9 mouse cellular contexts compared by ENCODE assay signal in genomic region chr10:71361836-71362562, GRCm38 (mm10). TPM values are rescaled to one million over a fixed set of nuclear protein-coding genes. Genes with fewer than 3 reads are reported as not detected.
DNase-seq lines count a peak whose midpoint lies in the region; ATAC-seq and TF ChIP-seq lines count a peak whose summit lies in the region.
"Had no signal": no experiment of that assay in that cellular context is flagged by ENCODE, and none has a peak within 500 bp of the region (broad histone marks: within the 10 kb centered on the region; RNA-seq: fewer than 3 reads in every experiment).

No protein-coding gene starts in this region.

- no peak overlapping the region for H3K9ac ChIP-seq in lung, embryonic 14.5 days

- no peaks in the 10 kb centered on the region for H3K27me3 ChIP-seq in cerebellum, adult 2 months (ENCODE audit: control insufficient read depth, insufficient read depth, low read length)
- H3K27me3 ChIP-seq in lung, embryonic 14.5 days (ENCODE audit: insufficient read depth, low read length): no peaks in the 10 kb centered on the region
- H3K27me3 ChIP-seq: CH12.LX had no signal

- no peak for TF ChIP-seq POLR2A in cerebellum, adult 2 months (IDR thresholded peaks at IDR 0.05; ENCODE audit: borderline replicate concordance, insufficient read depth, low read length)

- intact Hi-C loops in heart, postnatal 10 days (cut with DNase I): no loop called here

- 18% methylated on average over 18 of the region's 18 CpGs for WGBS in cerebellum, adult 2 months
- 25% methylated on average over 18 of the region's 18 CpGs for WGBS in lung, embryonic 14.5 days

- peaks cover 3% of the 10 kb centered on the region; the same call in 1 of the 2 replicates for H3K4me1 ChIP-seq in cerebellum, adult 2 months (ENCODE audit: control insufficient read depth, insufficient read depth, low read length)
- peaks cover 6% of the 10 kb centered on the region; the same call in 1 of the 2 replicates for H3K4me1 ChIP-seq in lung, embryonic 14.5 days (ENCODE audit: insufficient read depth)

- no peak for DNase-seq in cerebellum, adult 2 months
- no peak for DNase-seq in cerebellum, postnatal 14 days
- DNase-seq in heart, postnatal 10 days: peak; percentile 22 to 39
- peak; percentile 60 for DNase-seq in lung, embryonic 14.5 days
- DNase-seq in retina, embryonic 14.5 days (ENCODE audit: low spot score): peak; percentile 44
- no peak for DNase-seq in gastrocnemius, postnatal 25 days
- DNase-seq in urinary bladder, postnatal 10 days (ENCODE audit: low spot score): no peak

- peak; percentile 71 for ATAC-seq in common myeloid progenitor, adult 5-6 weeks (replicated peaks; ENCODE audit: low read depth, poor library complexity, severe bottlenecking)
- ATAC-seq in lung, embryonic 14.5 days (ENCODE audit: insufficient read depth): no peak; the same call in 1 of the 2 replicates

- H3K4me3 ChIP-seq in cerebellum, adult 2 months (replicated peaks; ENCODE audit: insufficient read depth, low read depth, low read length): peak overlapping the region; percentile 8
- H3K4me3 ChIP-seq in lung, embryonic 14.5 days (ENCODE audit: low read depth, low read length): no peak overlapping the region

- peak overlapping the region; percentile 44; the same call in 1 of the 2 replicates for H3K4me2 ChIP-seq in lung, embryonic 14.5 days

- no peak for TF ChIP-seq CTCF in cerebellum, adult 2 months (IDR thresholded peaks at IDR 0.05; ENCODE audit: borderline replicate concordance, insufficient read depth, low read depth, low read length)
- TF ChIP-seq CTCF in lung, embryonic 14.5 days (IDR thresholded peaks at IDR 0.05; ENCODE audit: low read depth): no peak

- H3K9me3 ChIP-seq in lung, embryonic 14.5 days (ENCODE audit: low read depth, low read length): no peaks in the 10 kb centered on the region

- H3K27ac ChIP-seq in cerebellum, adult 2 months (ENCODE audit: insufficient read depth, low read length): no peak overlapping the region
- H3K27ac ChIP-seq in lung, embryonic 14.5 days (ENCODE audit: low read depth): no peak overlapping the region

- H3K36me3 ChIP-seq in lung, embryonic 14.5 days (ENCODE audit: insufficient read depth): 0 out of 2 replicates have a peak, but pooled peaks cover 3% of the 10 kb centered on the region

RNA-seq across cellular contexts. Expression of gene Ipmk, which starts 14.4 kb away (rescaled TPM):
- polyA plus RNA-seq in cerebellum, adult 2 months (2012; rRNA removed): 16.9 and 17.5 TPM in 2 replicates
- 24.8 and 35.5 TPM in 2 replicates for total RNA-seq in common myeloid progenitor, adult 5-6 weeks (2017)
- total RNA-seq in heart, postnatal 10 days (2021): 10 to 100 TPM; 14.9 to 15.0 TPM
- polyA plus RNA-seq in lung, embryonic 14.5 days (2014; fragmentation: Nextera tagmentation; extraction: Ambion mirVana): 16.0 and 17.2 TPM in 2 replicates
- 10 to 100 TPM; 16.2 to 17.6 TPM for total RNA-seq in gastrocnemius, postnatal 25 days (2021)

RNA-seq across cellular contexts. Expression of gene Cisd1, which starts 17.2 kb away (rescaled TPM):
- 210 and 212 TPM in 2 replicates for polyA plus RNA-seq in cerebellum, adult 2 months (2012; rRNA removed)
- 26.3 and 27.5 TPM in 2 replicates for total RNA-seq in common myeloid progenitor, adult 5-6 weeks (2017)
- total RNA-seq in heart, postnatal 10 days (2021): 100 to 1,000 TPM; 236 to 244 TPM
- 93.7 and 94.5 TPM in 2 replicates for polyA plus RNA-seq in lung, embryonic 14.5 days (2014; fragmentation: Nextera tagmentation; extraction: Ambion mirVana)
- total RNA-seq in gastrocnemius, postnatal 25 days (2021): 100 to 1,000 TPM; 192 to 199 TPM

Comparison
In these comparisons a context has a peak if more than half of its experiments do, and no peak if none do; other contexts are left out.
1. DNase-seq: peak in heart, postnatal 10 days (2 of 2), lung, embryonic 14.5 days (single experiment) and retina, embryonic 14.5 days (single experiment); none in cerebellum, adult 2 months (0 of 2), cerebellum, postnatal 14 days (0 of 2), gastrocnemius, postnatal 25 days (single experiment) and urinary bladder, postnatal 10 days (single experiment).